Mouse (Mus musculus): ENCODE measurements around the gene Kif27. TPM values are rescaled to one million over a fixed set of nuclear protein-coding genes. Genes with fewer than 3 reads are reported as not detected.

The Kif27 gene
- total and polyA plus RNA-seq, 3 experiments = 0.05 TPM; not detected in 2

- no peak for DNase-seq (ENCODE audit: low spot score)
- TF ChIP-seq CTCF (IDR thresholded peaks at IDR 0.05; ENCODE audit: low read depth, low read length) (no peak), GATA1 (IDR thresholded peaks at IDR 0.05; ENCODE audit: borderline replicate concordance, low read length) (no peak), GATA2 (IDR thresholded peaks at IDR 0.05; ENCODE audit: borderline replicate concordance, low read depth, low read length) (no peak), POLR2AphosphoS5 (IDR thresholded peaks at IDR 0.05; ENCODE audit: insufficient replicate concordance, low read depth, low read length) (no peak), TAL1 (conservative IDR thresholded peaks at IDR 0.05; ENCODE audit: low read depth, low read length) (no peak)
- Histone ChIP-seq H3K9me3 (replicated peaks) (peaks cover 3% of the 10 kb centered on the region; the same call in 1 of the 2 replicates), H3K4me3 (ENCODE audit: low read depth, low read length) (no peak overlapping the region), H3K36me3 (replicated peaks) (no peaks in the 10 kb centered on the region), H3K4me1 (ENCODE audit: insufficient read depth, low read depth, low read length) (no peaks in the 10 kb centered on the region), H3K27me3 (ENCODE audit: insufficient read depth, low read length) (peaks cover 7% of the 10 kb centered on the region; the same call in 1 of the 2 replicates)
- no peak for ATAC-seq (ENCODE audit: extremely low read depth, insufficient number of reproducible peaks, low FRiP score, poor library complexity, severe bottlenecking)
Observed at GRCm38 (mm10) chr13:58344505-58344904, 14.4 kb downstream of the Kif27 start.

- Histone ChIP-seq H3K36me3 (replicated peaks) (no peaks in the 10 kb centered on the region), H3K4me1 (ENCODE audit: insufficient read depth, low read depth, low read length) (peaks cover 6% of the 10 kb centered on the region), H3K27me3 (ENCODE audit: insufficient read depth, low read length) (peaks cover 19% of the 10 kb centered on the region), H3K4me3 (ENCODE audit: low read depth, low read length) (no peak overlapping the region), H3K9me3 (replicated peaks) (no peaks in the 10 kb centered on the region)
- TF ChIP-seq POLR2AphosphoS5 (IDR thresholded peaks at IDR 0.05; ENCODE audit: insufficient replicate concordance, low read depth, low read length) (no peak), GATA2 (IDR thresholded peaks at IDR 0.05; ENCODE audit: borderline replicate concordance, low read depth, low read length) (no peak), CTCF (IDR thresholded peaks at IDR 0.05; ENCODE audit: low read depth, low read length) (no peak), TAL1 (conservative IDR thresholded peaks at IDR 0.05; ENCODE audit: low read depth, low read length) (no peak), GATA1 (IDR thresholded peaks at IDR 0.05; ENCODE audit: borderline replicate concordance, low read length) (no peak)
- DNase-seq (ENCODE audit: low spot score) (no peak), ATAC-seq (ENCODE audit: extremely low read depth, insufficient number of reproducible peaks, low FRiP score, poor library complexity, severe bottlenecking) (no peak)
Observed at GRCm38 (mm10) chr13:58337456-58337855, 21.5 kb downstream of the Kif27 start.

- no peaks in the 10 kb centered on the region for H3K36me3 ChIP-seq (replicated peaks)
Observed at GRCm38 (mm10) chr13:58334116-58334515, 24.8 kb downstream of the Kif27 start.

GRCm38 (mm10) chr13:58317768-58318167 is 41.2 kb downstream of the Kif27 start:
- H3K4me3 ChIP-seq (ENCODE audit: low read depth, low read length) = no peak overlapping the region
- ATAC-seq (ENCODE audit: extremely low read depth, insufficient number of reproducible peaks, low FRiP score, poor library complexity, severe bottlenecking) (no peak), DNase-seq (ENCODE audit: low spot score) (no peak)
- no peak for TF ChIP-seq GATA2 (IDR thresholded peaks at IDR 0.05; ENCODE audit: borderline replicate concordance, low read depth, low read length)
- TF ChIP-seq TAL1 (conservative IDR thresholded peaks at IDR 0.05; ENCODE audit: low read depth, low read length) = no peak
- TF ChIP-seq GATA1 (IDR thresholded peaks at IDR 0.05; ENCODE audit: borderline replicate concordance, low read length) = no peak
- TF ChIP-seq CTCF (IDR thresholded peaks at IDR 0.05; ENCODE audit: low read depth, low read length) = no peak
- TF ChIP-seq POLR2AphosphoS5 (IDR thresholded peaks at IDR 0.05; ENCODE audit: insufficient replicate concordance, low read depth, low read length) = no peak
- H3K9me3 ChIP-seq (replicated peaks) = no peaks in the 10 kb centered on the region
- peaks cover 14% of the 10 kb centered on the region for H3K4me1 ChIP-seq (ENCODE audit: insufficient read depth, low read depth, low read length)
- H3K36me3 ChIP-seq (replicated peaks) = no peaks in the 10 kb centered on the region
- H3K27me3 ChIP-seq (ENCODE audit: insufficient read depth, low read length) = peaks cover 10% of the 10 kb centered on the region; the same call in 1 of the 2 replicates

More at GRCm38 (mm10) chr13:58334116-58334515, 24.8 kb downstream of the Kif27 start:
- no peak overlapping the region for H3K4me3 ChIP-seq (ENCODE audit: low read depth, low read length)
- H3K27me3 ChIP-seq (ENCODE audit: insufficient read depth, low read length) = peaks cover 29% of the 10 kb centered on the region
- H3K9me3 ChIP-seq (replicated peaks) = no peaks in the 10 kb centered on the region
- ATAC-seq (ENCODE audit: extremely low read depth, insufficient number of reproducible peaks, low FRiP score, poor library complexity, severe bottlenecking) = no peak
- DNase-seq (ENCODE audit: low spot score) = no peak
- TF ChIP-seq GATA1 (IDR thresholded peaks at IDR 0.05; ENCODE audit: borderline replicate concordance, low read length) (no peak), POLR2AphosphoS5 (IDR thresholded peaks at IDR 0.05; ENCODE audit: insufficient replicate concordance, low read depth, low read length) (no peak), GATA2 (IDR thresholded peaks at IDR 0.05; ENCODE audit: borderline replicate concordance, low read depth, low read length) (no peak)
- H3K4me1 ChIP-seq (ENCODE audit: insufficient read depth, low read depth, low read length) = peaks cover 6% of the 10 kb centered on the region

GRCm38 (mm10) chr13:58314991-58315390 is 43.9 kb downstream of the Kif27 start:
- Histone ChIP-seq H3K36me3 (replicated peaks) (no peaks in the 10 kb centered on the region), H3K27me3 (ENCODE audit: insufficient read depth, low read length) (peaks cover 10% of the 10 kb centered on the region; the same call in 1 of the 2 replicates), H3K9me3 (replicated peaks) (no peaks in the 10 kb centered on the region), H3K4me1 (ENCODE audit: insufficient read depth, low read depth, low read length) (peaks cover 14% of the 10 kb centered on the region), H3K4me3 (ENCODE audit: low read depth, low read length) (no peak overlapping the region)
- no peak for TF ChIP-seq GATA1 (IDR thresholded peaks at IDR 0.05; ENCODE audit: borderline replicate concordance, low read length)
- no peak for TF ChIP-seq GATA2 (IDR thresholded peaks at IDR 0.05; ENCODE audit: borderline replicate concordance, low read depth, low read length)
- no peak for TF ChIP-seq CTCF (IDR thresholded peaks at IDR 0.05; ENCODE audit: low read depth, low read length)
- TF ChIP-seq POLR2AphosphoS5 (IDR thresholded peaks at IDR 0.05; ENCODE audit: insufficient replicate concordance, low read depth, low read length) = no peak
- no peak for TF ChIP-seq TAL1 (conservative IDR thresholded peaks at IDR 0.05; ENCODE audit: low read depth, low read length)
- peak; percentile 69 for ATAC-seq (ENCODE audit: extremely low read depth, insufficient number of reproducible peaks, low FRiP score, poor library complexity, severe bottlenecking)
- DNase-seq (ENCODE audit: low spot score) = peak; percentile 37

GRCm38 (mm10) chr13:58313758-58314157 is 45.2 kb downstream of the Kif27 start:
- H3K4me1 ChIP-seq (ENCODE audit: insufficient read depth, low read depth, low read length) = peaks cover 12% of the 10 kb centered on the region
- no peak overlapping the region for H3K4me3 ChIP-seq (ENCODE audit: low read depth, low read length)
- peaks cover 8% of the 10 kb centered on the region; the same call in 1 of the 2 replicates for H3K27me3 ChIP-seq (ENCODE audit: insufficient read depth, low read length)
- TF ChIP-seq CTCF (IDR thresholded peaks at IDR 0.05; ENCODE audit: low read depth, low read length) (no peak), GATA2 (IDR thresholded peaks at IDR 0.05; ENCODE audit: borderline replicate concordance, low read depth, low read length) (no peak), GATA1 (IDR thresholded peaks at IDR 0.05; ENCODE audit: borderline replicate concordance, low read length) (no peak), TAL1 (conservative IDR thresholded peaks at IDR 0.05; ENCODE audit: low read depth, low read length) (no peak), POLR2AphosphoS5 (IDR thresholded peaks at IDR 0.05; ENCODE audit: insufficient replicate concordance, low read depth, low read length) (no peak)
- ATAC-seq (ENCODE audit: extremely low read depth, insufficient number of reproducible peaks, low FRiP score, poor library complexity, severe bottlenecking) (peak; percentile 15; the same call in 1 of the 2 replicates), DNase-seq (ENCODE audit: low spot score) (no peak)
- H3K9me3 ChIP-seq (replicated peaks) = no peaks in the 10 kb centered on the region
- H3K36me3 ChIP-seq (replicated peaks) = no peaks in the 10 kb centered on the region
